Mouse (Mus musculus) hindlimb bud, embryonic 11.5 days (tissue): Measurements from ENCODE around the gene Fis1.
"Not testable (repeated sequence)": the region's sequence is repeated elsewhere in the genome, so short reads cannot be mapped to it uniquely, and the experiment has no call there.

Experiments used
- DNase-seq: peaks from one replicate; pipeline ENCODE4 v3.0.0-alpha.2; 2012; ENCODE audit warnings: low read depth, low spot score; ENCODE audit errors: extremely low spot score

Gene Fis1

DNA sequence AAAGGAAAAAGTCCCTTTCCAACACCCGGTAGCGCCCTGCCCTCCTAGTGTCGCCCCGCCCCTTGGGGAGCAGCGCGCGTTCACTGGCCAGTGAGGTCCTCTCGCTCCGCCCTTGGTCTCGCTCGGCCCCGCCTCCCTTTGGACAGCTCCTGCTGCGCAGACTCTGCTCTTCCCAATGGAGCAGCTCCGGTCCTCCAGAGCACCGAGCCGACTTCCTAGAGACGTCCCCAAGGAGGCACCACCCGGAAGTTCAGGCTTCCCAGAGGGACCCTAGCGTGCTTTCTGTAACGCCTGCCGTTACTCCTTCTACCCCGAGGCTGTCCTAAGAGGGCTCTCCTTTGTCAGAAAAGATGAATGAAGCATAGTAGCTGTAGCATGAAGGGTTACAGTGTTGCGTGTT is at the start of gene Fis1:
Gene Fis1, plus strand, starts transcription at position 261 of the 400 bp plus-strand sequence.
- DNase-seq, result peak; percentile 89

DNA sequence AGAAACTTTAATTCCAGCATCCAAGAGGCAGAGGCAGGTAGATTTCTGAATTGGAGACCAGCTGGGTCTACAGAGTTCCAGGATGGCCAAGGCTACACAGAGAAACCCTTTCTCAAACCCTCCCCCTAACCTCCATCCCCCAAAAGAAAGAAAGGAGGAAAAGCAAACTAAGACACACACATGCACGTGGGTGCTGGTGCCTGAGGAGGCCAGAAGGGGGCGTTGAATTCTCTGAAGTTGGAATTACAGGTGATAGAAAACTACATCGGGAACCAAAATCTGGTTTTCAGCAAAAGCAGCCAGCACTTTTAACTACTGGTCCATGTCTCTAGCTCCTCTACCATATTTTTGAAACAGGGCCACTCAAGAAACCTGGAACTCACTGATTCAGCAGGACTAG is 48.5 kb upstream of the Fis1 start:
- DNase-seq, result no peak

DNA sequence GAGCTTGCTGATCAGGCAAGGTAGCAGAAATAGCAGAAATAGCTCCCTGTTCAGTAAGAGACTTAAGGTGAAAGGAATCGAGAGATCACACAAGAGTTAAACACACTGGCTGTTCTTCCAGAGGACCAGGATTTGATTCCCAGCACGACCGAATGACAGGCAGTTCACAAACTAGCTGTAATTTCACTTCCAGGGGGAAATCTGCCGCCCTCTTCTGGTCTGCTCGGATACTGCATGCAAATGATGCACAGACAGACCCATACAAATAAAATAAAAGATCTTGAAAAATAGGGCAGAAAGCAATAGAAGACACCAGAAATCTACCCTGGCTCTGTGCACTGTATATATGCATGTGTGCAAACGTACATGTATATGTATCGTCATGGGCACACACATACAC is 47.4 kb upstream of the Fis1 start:
- no peak for DNase-seq

DNA sequence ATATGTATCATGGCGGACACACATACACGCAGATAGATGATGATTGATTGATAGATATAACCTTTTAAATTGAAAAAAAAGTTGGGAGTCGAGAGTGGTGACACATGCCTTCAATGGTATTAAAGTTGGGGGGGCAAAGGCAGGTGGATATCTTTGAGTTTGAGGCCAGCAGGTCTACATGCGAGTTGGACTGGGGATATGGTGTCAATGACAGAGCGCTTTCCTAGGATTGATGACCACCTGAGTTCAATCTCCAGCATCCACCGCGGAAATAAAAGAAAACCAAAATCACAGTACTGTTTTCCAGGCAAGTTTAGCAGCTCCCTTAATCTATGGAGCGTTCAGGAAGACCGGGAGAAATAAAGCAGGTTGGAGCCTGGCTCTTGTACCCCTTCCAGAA is 45.5 kb upstream of the Fis1 start:
- no peak for DNase-seq

DNA sequence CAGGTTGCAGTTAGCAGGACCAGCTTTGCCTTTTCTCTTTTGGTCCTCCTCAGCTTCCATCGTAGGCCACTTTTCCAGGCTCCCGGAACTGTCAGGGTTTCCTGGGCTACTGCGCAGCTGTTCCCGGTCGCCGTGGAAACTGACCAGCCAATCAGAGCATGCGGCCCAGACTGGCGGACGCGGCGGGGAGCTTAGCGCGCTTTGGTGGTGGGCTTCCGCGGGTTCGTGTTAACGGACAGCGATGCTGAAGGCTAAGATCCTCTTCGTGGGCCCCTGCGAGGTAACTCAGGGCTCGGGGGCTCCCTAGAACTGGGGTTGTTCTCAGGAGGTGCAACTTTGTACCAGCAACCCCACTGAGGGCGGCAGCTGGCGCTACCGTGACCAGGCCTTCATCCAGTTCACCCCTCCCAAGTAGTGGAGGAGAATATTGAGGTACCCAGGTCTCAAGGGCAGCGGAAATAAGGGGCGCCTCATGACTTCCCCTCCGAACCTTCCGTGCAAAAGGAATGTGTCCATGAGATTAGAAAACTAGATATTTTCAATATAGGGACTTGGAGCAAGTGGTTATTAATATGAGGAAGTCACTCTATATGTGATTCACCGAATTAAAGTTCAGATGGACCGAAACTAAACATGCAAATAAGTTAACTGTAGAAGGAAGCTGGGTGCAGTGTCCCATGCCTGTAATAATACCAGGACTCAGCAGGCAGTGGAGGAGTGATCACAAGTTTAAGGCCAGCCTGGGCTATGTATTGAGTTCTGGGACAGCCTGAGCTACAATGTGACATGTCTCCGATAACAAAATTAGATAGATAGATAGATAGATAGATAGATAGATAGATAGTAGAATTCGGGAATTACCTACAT is 44.9 kb upstream of the Fis1 start, which contains the start of gene Ift22:
Gene Ift22, plus strand, starts transcription at position 160 of the 867 bp plus-strand sequence.
- DNase-seq, result peak; percentile 79

DNA sequence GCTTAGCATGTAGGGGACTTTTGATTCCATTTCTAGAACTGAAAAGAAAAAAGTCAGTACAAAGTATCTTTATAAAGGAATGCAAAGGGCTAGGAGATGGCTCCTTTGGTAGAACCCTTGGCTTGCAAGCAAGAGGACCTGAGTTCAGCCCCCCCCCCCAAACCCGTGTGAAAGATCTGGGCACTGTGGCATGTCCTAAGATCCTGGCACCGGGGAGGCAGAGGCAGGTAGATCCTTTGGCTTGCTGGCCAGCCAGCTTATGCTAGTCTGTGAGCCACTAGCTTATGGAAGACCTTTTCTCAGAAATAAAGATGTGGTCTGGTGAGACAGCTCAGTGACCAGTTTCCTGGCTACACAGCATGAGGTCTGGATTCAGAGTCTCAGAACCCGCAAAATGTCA is 38.9 kb upstream of the Fis1 start:
- no peak for DNase-seq

DNA sequence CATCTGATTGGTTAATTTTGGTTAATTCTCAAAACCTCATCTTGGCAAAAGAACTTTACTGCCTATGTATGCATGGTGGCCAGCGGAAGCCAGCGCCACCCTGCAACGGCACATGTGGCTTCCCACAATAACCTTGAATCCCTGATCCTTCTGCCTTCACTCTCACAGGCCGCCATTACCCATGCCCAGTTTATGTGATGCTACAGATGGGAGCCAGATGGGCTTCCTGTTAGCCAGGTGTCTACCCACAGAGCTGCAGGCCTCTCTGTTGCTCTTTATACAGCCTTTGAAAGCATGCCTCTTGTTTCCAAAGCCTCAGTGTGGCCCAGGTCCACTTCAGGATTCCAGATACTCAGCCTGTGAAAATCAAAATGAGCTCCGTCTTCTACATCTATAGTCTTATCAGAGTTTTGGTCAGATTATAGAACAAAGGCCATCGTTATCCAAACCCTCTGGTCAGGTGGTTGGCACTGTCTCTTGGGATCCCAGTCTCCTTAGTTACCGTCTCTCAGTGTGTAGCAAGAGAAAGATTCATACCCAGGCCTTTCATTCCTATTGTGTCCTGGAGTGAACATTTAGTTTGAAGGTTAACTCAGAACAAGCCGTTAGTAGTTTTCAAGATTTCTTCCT is 35.3 kb upstream of the Fis1 start:
- no peak for DNase-seq

DNA sequence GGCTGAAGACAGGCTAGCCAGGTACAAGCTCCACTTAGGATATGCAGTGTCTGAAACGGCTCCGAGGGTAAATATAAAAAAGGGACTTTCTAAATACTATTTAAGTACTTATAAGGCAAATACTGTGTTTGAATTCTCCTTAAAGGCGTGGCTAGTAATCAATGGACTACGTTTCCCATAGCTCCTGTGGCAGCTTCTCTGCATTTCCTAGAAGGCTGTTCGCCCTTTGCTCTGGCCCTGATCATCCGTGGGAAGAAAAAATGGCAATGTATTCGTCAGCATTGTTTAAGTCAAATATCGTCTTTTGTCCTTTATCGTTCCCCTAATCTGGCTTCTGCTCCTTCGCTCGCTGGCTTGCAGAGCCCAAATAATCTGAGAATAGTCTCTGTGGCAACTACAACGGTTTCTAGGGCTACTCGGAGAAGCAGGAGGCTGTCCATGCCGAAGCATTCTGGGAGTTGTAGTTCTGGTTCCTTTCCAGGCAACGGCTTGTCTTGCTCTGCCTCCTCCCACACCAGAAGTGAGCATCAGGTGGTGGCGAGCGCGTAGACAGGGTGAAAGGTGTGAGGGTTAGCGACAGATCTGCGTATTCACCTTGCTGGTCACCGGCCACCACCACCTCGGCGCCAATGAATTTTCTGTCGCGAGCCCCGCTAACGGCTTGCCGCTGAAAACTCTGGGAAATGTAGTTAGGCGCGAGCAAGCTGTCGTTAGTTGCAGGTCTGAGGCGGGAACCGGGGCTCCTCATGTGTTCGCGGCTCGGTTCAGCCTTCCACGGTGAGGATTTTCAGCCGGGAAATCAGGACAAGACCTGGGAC is 34.2 kb upstream of the Fis1 start:
- DNase-seq, result peak; percentile 81

DNA sequence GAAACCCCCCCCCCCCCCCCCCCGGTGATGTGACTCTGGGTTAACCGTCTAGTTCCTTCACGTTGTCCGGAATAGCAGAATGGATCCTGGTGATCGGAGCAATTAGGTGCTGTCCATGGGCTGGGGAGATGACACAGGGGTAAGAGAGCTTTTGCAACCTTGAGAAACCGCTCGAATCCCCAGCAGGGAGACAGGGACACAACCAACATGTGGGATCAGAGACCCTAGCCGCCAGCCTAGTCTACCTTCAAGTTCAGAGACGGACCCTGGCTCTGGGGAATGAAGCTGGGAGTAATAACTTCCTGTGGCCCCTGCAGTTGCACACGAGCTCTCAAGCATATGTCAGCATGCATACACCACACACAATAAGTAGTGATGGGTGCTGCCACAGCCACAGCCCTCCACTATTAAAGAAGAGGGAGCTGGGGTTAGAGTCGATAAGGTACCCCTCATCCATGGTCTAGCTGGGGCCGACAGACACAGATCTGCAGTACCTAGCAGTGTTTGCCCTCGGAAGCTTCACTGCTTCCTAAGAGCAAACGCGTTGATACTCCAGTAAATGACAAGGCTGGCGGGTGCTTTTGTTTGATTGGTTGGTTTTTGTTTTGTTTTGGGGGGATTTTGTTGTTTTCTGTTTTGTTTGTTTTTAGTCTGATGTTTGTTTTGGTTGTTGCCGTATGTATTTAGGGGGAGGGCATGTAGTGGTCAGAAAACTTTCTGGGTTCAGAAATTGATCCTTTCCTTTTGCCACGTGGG is 33.4 kb upstream of the Fis1 start:
- no peak for DNase-seq

DNA sequence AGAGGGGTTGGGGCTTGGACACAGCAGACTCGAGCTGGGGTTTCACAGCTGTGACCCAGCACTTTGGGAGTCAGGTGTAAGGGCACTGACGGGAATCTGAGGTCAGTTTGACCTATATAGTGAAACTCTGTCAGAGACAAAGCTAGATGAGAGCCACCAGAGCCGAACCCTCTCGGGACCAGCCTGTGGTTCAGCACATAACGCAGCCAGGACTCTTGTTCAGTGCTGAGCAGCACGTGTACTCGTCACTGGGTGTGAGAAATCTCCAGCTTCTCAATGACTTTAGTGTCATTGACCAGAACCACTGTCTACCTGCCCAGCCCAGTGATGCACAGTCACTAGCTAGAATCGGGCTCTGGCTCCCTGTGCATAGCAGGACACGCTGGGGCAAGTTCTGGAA is 30.2 kb upstream of the Fis1 start:
- no peak for DNase-seq

DNA sequence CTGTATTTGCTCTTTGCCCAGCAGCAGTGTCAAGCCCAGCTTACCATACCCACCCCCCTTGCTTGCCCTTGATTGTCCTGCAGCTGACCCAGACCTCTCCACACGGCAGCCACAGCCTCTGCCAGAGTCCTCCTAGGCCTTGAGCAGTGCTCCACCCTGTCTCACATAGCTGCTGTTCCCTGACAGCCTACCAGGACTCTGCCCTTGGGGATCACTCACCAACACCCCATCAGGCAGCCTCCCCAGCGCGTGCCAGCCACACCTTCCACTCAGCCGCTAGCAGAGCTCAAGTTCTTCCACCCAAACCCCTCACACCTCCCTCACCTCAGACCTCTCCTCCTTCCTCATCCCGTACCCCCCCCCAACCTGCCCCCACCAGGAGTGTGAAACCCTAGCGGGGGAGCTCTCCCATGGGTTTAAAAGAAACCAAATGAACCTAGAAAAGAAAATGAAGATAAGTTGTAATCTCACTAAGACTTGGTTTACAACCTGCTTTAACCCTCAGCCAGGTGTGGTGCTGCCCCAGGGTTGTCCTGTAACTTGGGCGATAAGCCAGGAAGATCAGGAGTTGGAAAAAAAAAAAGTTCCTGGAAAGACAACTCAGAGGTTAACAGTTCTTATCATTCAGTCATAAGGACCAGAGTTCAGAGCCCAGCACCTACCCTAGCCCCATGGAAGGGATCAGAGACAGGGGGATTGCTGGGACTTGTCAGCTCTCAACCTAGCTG is 29.2 kb upstream of the Fis1 start:
- DNase-seq, result no peak

DNA sequence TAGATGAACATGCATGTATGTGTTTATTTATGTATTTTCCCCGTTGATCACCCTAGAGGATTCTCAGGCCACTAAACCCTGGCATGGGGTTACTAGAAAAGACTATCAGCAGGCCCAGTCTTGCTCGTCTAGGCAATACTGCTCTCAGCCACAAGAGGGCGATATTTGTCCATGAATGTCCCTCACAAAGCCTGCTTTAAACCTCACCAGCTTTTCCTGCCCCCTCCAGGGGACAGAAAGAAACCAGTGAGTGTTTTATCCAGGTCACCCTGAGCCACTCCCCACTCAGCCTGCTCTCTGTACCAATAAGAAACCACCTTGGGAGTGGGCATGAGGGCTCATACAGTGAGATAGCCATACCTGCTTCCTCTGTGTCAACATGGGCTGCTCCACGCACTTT is 24.0 kb upstream of the Fis1 start:
- DNase-seq, result peak; percentile 88

DNA sequence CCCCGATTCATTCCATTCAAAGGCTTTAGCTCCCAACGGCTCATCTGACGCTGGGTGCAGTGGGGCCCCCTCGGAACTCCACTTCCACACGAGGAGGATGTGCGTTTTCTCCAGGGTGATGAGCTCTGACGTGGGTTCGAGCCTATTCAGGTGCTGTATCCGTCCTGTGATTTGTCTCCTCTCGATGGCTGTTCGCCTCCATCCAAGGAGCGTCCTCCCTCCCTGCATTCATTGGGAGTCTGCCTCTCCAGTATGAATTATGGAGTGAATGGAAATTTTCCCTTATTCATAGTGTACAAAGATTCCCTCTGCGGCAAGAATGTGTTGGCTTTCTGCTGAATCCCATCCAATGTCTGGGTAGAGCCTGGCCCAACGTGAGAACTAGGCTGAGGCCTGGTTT is 21.2 kb upstream of the Fis1 start:
- no peak for DNase-seq

DNA sequence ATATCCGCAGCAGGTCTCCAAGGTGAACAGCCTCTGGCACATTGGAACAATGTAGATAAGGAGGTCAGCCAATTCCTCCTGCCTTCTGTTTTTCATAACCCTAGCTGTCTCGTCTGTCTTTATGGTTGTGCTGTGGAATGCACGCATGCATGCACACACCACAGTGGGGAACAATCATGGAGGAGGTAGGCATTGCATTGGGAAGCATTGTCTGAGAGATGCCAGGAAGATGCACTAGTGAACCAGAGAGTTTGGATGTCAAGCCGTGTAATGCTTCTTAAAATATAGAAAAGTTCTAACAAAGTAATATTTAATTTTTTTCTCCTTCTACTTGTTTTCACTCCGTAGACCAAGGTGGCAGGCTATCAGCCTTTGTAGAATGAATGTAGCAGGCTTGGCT is 20.1 kb upstream of the Fis1 start:
- no peak for DNase-seq

DNA sequence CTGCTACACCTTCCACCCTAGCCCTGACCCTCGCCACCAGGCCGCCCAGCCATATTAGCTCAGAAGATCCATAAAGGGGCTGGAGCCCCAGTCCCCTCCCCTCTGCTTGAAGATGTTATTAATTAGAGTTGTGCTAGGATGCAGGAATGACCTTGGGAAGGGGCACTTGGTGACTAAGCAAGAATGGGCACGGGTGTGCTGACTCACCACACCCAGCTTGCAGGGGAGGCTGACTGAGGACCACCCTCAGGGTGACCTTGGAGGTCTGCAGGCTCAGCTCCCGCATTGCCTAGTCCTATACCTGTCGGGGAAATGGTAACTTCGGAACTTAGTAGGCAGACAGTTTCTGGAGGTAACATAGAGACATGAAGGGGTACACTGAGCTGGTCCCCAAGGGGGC is 19.1 kb upstream of the Fis1 start:
- no peak for DNase-seq

DNA sequence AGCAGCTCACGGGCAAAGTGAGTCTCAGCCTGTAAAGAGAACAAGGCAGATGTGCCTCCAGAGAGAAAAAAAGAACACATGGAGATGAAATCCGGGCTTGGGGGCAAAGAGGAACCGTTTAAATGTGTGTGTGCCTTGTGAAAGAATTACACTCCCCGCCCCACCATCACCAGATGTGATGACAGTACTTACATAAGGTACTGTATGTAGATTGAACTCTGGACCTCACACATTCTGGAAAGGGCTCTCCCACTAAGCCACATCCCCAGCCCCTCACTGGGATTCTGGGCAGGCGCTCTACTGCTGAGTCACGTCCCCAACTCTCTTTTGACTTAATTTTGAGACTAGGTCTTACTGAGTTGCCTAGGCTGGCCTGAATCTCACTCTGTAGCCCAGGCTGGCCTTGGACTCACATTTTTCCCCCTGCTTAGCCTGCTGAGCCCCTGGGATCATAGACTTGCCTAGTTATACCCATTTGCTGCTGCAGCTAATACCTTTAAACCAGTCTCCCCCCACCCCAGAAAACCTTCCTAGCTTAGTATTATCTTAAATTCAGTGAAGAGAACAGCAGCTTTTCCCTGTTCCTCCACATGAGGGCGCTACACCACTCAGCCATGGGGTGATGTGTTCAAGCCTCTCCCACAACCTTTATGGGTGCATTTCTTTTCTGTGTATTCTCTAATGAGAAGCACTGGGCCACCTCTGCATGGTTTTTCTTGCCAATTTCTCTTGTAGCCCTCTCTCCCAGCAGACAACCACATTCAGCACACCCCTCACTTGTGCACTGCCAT is 17.0 kb upstream of the Fis1 start:
- no peak for DNase-seq

DNA sequence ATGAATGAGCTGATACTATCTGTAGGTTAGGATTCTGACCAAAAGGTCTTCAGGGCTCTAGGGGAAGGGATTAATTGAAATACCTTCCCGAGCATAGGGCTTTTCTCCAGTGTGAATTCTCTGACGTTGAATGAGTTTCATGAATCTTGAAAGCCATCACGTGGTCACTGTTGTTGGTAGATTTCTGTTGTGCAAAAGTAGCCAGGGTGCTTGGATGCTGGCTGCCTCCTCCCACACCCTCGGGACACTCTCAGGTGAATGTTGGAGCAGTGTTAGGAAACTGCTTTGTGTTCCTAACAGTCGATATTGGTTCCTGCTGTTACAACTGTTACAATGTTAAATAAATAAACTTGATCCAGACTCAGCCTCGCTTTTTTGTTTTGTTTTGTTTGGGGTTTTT is 16.3 kb upstream of the Fis1 start:
- DNase-seq, result no peak

DNA sequence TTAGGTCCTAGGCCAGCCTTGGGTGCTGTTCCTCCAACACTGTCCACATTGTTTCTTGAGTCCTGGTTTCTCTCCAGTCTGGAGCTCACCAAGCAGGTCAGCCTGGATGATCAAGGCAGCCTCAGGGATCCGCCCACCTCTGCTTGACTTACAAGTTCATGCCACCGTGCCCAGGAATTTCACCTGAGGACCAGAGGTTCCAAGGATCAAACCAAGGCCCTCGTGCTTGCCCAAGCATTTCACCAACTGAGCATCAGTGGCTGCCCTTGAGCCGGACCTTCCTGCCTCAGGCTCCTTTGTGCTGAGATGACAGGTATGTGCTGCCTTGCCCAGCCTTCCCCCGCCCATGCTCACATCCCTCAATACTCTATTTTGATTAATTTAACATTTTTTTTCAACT is 15.5 kb upstream of the Fis1 start:
- DNase-seq, result no peak

DNA sequence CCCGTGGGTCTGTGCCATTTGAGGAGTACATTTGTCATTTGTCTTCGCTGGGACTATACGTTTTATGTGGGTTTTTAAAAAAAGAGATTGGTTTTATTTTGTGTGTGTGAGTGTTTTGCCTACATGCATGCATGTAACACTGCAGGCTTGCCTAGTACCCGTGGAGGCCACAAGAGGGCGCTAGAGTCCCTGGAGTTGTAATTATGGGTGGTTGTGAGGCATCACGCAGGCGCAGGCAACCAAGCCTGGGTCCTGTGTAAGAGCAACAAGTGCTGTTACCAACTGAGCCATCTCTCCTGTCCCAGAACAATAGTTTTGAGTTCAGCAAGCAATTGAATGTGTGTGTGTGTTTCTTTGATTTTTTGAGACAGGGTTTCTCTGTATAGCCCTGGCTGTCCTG is 13.8 kb upstream of the Fis1 start:
- no peak for DNase-seq

DNA sequence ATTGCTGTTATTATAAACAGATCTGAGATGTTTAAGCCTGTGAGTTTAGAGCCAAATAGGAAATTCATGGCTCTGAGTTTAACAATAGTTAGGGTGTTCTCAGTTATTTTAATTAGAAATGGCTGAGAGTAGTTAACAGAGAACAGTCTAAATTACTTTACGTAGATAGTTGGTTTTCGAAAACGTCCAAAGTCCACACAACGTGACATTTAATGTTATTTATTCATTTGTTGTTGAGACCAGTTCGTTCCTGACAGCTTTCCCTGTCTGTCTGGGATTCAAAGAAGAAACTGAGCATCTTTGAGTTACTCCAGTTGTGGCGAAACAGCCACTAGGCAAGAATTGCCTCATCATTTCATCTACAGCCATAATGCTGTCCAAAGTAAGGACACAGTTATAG is 13.0 kb upstream of the Fis1 start:
- not testable (repeated sequence) for DNase-seq
